7 mouse cellular contexts compared by ENCODE assay signal in the genomic region with DNA sequence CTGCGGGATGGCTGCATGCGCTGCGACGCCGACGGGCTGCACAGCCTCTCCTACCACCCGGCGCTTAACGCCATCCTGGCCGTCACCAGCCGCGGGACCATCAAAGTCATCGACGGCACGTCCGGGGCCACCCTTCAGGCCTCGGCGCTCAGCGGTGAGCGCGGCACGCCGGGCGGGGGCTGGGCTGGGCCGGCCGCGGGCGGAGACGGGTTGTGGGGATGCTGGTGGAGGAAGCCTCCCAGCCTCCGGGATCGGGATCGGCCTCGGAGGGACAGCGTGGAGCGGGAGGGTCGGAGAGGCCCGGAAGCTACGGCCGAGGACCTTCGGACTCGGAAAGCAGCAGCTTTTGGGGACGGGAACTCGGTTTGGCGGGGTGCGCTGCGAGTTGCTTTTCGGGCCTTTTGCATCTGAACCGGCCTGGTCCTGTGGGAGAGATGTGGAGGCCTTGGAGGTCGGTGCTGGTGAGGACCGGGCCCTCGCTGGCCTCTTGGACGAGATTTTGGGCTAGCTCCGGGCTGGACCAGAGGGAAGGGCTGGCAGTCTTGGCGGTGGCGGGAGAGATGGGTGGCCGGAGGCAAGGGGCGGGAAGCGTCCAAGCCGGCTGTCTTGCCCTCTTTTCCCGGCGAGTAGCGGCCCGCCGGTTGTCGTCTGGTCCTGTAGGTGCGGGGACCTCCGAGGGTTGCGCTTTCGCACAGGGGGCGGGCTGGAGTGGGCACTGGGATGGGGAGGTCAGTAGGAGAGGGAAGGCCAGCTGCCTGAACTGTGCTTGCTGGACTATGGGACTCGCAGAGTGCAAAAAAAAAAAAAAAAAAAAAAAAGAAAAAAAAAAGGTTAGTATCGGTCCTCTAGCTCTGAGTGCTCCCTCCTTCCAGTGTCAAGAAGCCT. TPM values are rescaled to one million over a fixed set of nuclear protein-coding genes. Genes with fewer than 3 reads are reported as not detected.
DNase-seq lines count a peak whose midpoint lies in the region; ATAC-seq and TF ChIP-seq lines count a peak whose summit lies in the region.

No protein-coding gene starts in this region.

- ATAC-seq in neural tube, embryonic 11.5 days (ENCODE audit: insufficient read depth, low FRiP score, low TSS enrichment) = peak; percentile 59
- ATAC-seq in hindbrain, embryonic 11.5 days (ENCODE audit: low FRiP score) = peak; percentile 76
- peak; percentile 59 for ATAC-seq in liver, postnatal 0 days

- H3K27me3 ChIP-seq in neural tube, embryonic 11.5 days (ENCODE audit: control insufficient read depth, insufficient read depth, low read length) = no peaks in the 10 kb centered on the region
- no peaks in the 10 kb centered on the region for H3K27me3 ChIP-seq in erythroblast, embryonic 14.5 days (ENCODE audit: control insufficient read depth)
- H3K27me3 ChIP-seq in hindbrain, embryonic 11.5 days (ENCODE audit: control insufficient read depth, insufficient read depth, low read length) = no peaks in the 10 kb centered on the region
- no peaks in the 10 kb centered on the region for H3K27me3 ChIP-seq in liver, postnatal 0 days (ENCODE audit: insufficient read depth, low read length)

- peak overlapping the region; percentile 95 for H3K27ac ChIP-seq in neural tube, embryonic 11.5 days (ENCODE audit: low read depth, low read length)
- H3K27ac ChIP-seq in bone marrow macrophage, adult 2 months (ENCODE audit: insufficient read depth, low read depth, low read length) = peak overlapping the region; percentile 84
- peak overlapping the region; percentile 98 for H3K27ac ChIP-seq in hindbrain, embryonic 11.5 days (ENCODE audit: low read depth, low read length)
- H3K27ac ChIP-seq in liver, postnatal 0 days (ENCODE audit: low read depth) = peak overlapping the region; percentile 99
- peak overlapping the region; percentile 69 for H3K27ac ChIP-seq in olfactory bulb, adult 2 months (ENCODE audit: insufficient read depth, low read depth, low read length)

- H3K4me1 ChIP-seq in neural tube, embryonic 11.5 days (ENCODE audit: control insufficient read depth, insufficient read depth, low read length) = peaks cover 7% of the 10 kb centered on the region; the same call in 1 of the 2 replicates
- peaks cover 28% of the 10 kb centered on the region for H3K4me1 ChIP-seq in bone marrow macrophage, adult 2 months (ENCODE audit: control insufficient read depth, insufficient read depth, low read length)
- peaks cover 43% of the 10 kb centered on the region for H3K4me1 ChIP-seq in erythroblast, embryonic 14.5 days (ENCODE audit: control insufficient read depth)
- no peaks in the 10 kb centered on the region for H3K4me1 ChIP-seq in hindbrain, embryonic 11.5 days (replicated peaks; ENCODE audit: control insufficient read depth, insufficient read depth, low read length)
- peaks cover 30% of the 10 kb centered on the region for H3K4me1 ChIP-seq in liver, postnatal 0 days (ENCODE audit: insufficient read depth)
- no peaks in the 10 kb centered on the region for H3K4me1 ChIP-seq in olfactory bulb, adult 2 months (ENCODE audit: control insufficient read depth, insufficient read depth, low read length)

- TF ChIP-seq POLR2A in bone marrow macrophage, adult 2 months (IDR thresholded peaks at IDR 0.05; ENCODE audit: borderline replicate concordance, low read depth, low read length) = no peak
- TF ChIP-seq POLR2A in olfactory bulb, adult 2 months (IDR thresholded peaks at IDR 0.05; ENCODE audit: insufficient read depth, low read depth, low read length) = no peak; the same call in 1 of the 2 replicates

- H3K9ac ChIP-seq in neural tube, embryonic 11.5 days (ENCODE audit: low read length) = peak overlapping the region; percentile 90
- H3K9ac ChIP-seq in hindbrain, embryonic 11.5 days (ENCODE audit: low read depth, low read length) = peak overlapping the region; percentile 96
- peak overlapping the region; percentile 91 for H3K9ac ChIP-seq in liver, postnatal 0 days (replicated peaks)

- under 1% methylated on average over 72 of the region's 72 CpGs for WGBS in neural tube, embryonic 11.5 days
- 0% methylated on average over 58 of the region's 72 CpGs for WGBS in hindbrain, embryonic 11.5 days
- WGBS in liver, postnatal 0 days (ENCODE audit: insufficient replicate concordance) = under 1% methylated on average over 63 of the region's 72 CpGs
- under 1% methylated on average over 72 of the region's 72 CpGs for WGBS in olfactory bulb, adult 2 months

- no peak for DNase-seq in neural tube, embryonic 11.5 days (ENCODE audit: low spot score)
- DNase-seq in neural tube, embryonic 10.5 days (ENCODE audit: extremely low spot score, low spot score) = no peak
- DNase-seq in hindbrain, embryonic 11.5 days (ENCODE audit: low spot score) = no peak
- DNase-seq in liver, postnatal 0 days = peak; percentile 82

- no peaks in the 10 kb centered on the region for H3K36me3 ChIP-seq in neural tube, embryonic 11.5 days (ENCODE audit: control insufficient read depth, insufficient read depth, low read length)
- peaks cover 6% of the 10 kb centered on the region for H3K36me3 ChIP-seq in erythroblast, embryonic 14.5 days (ENCODE audit: control insufficient read depth)
- H3K36me3 ChIP-seq in hindbrain, embryonic 11.5 days (ENCODE audit: control insufficient read depth, insufficient read depth, low read length) = no peaks in the 10 kb centered on the region
- no peaks in the 10 kb centered on the region for H3K36me3 ChIP-seq in liver, postnatal 0 days (replicated peaks; ENCODE audit: insufficient read depth, low read length)

- TF ChIP-seq CTCF in bone marrow macrophage, adult 2 months (IDR thresholded peaks at IDR 0.05; ENCODE audit: low read depth, low read length) = no peak
- no peak for TF ChIP-seq CTCF in liver, postnatal 0 days (IDR thresholded peaks at IDR 0.05; ENCODE audit: low read depth)
- no peak for TF ChIP-seq CTCF in olfactory bulb, adult 2 months (IDR thresholded peaks at IDR 0.05; ENCODE audit: insufficient read depth, low read depth, low read length)

- no peak for TF ChIP-seq EP300 in liver, postnatal 0 days (IDR thresholded peaks at IDR 0.05; ENCODE audit: low read depth)

- no peaks in the 10 kb centered on the region for H3K9me3 ChIP-seq in neural tube, embryonic 11.5 days (ENCODE audit: control insufficient read depth, low read length)
- no peaks in the 10 kb centered on the region for H3K9me3 ChIP-seq in erythroblast, embryonic 14.5 days (ENCODE audit: control insufficient read depth, low read length)
- no peaks in the 10 kb centered on the region for H3K9me3 ChIP-seq in hindbrain, embryonic 11.5 days (ENCODE audit: control insufficient read depth, low read length)
- no peaks in the 10 kb centered on the region for H3K9me3 ChIP-seq in liver, postnatal 0 days (ENCODE audit: low read length)

- H3K4me3 ChIP-seq in neural tube, embryonic 11.5 days (ENCODE audit: low read depth, low read length) = peak overlapping the region; percentile 71
- peak overlapping the region; percentile 89 for H3K4me3 ChIP-seq in bone marrow macrophage, adult 2 months (ENCODE audit: insufficient read depth, low read length)
- peak overlapping the region; percentile 90 for H3K4me3 ChIP-seq in erythroblast, embryonic 14.5 days (replicated peaks)
- H3K4me3 ChIP-seq in hindbrain, embryonic 11.5 days (ENCODE audit: low read depth, low read length) = peak overlapping the region; percentile 98
- peak overlapping the region; percentile 85 for H3K4me3 ChIP-seq in liver, postnatal 0 days (ENCODE audit: low read depth, low read length)
- H3K4me3 ChIP-seq in olfactory bulb, adult 2 months (ENCODE audit: insufficient read depth, low read depth, low read length) = peak overlapping the region; percentile 81

- H3K4me2 ChIP-seq in neural tube, embryonic 11.5 days (ENCODE audit: low read depth) = peak overlapping the region; percentile 75
- H3K4me2 ChIP-seq in hindbrain, embryonic 11.5 days (replicated peaks; ENCODE audit: low read depth, low read length) = peak overlapping the region; percentile 76
- peak overlapping the region; percentile 83 for H3K4me2 ChIP-seq in liver, postnatal 0 days (ENCODE audit: low read depth, low read length)

RNA-seq across cellular contexts. Expression of gene Birc6, which starts 0.8 kb away (rescaled TPM):
- 79.5 and 87.3 TPM in 2 replicates for polyA plus RNA-seq in neural tube, embryonic 11.5 days (2014; fragmentation: Nextera tagmentation; extraction: Ambion mirVana)
- polyA plus RNA-seq in bone marrow macrophage, adult 2 months (2012; ENCODE audit: insufficient read depth, insufficient read length, missing spikeins) = 61.4 and 73.1 TPM in 2 replicates
- 0.73 and 1.1 TPM in 2 replicates for polyA plus RNA-seq in erythroblast, embryonic 14.5 days (2012)
- 79.3 and 119 TPM in 2 replicates for polyA plus RNA-seq in hindbrain, embryonic 11.5 days (2014; fragmentation: Nextera tagmentation; extraction: Ambion mirVana)
- polyA plus RNA-seq in liver, postnatal 0 days (2015; fragmentation: Nextera tagmentation; extraction: Ambion mirVana) = 31.2 and 40.6 TPM in 2 replicates
- polyA plus RNA-seq in olfactory bulb, adult 2 months (2012; ENCODE audit: insufficient read depth, insufficient read length, low replicate concordance, missing spikeins) = 49.8 and 211 TPM in 2 replicates

RNA-seq across cellular contexts. Expression of gene Yipf4, which starts 39.6 kb away (rescaled TPM):
- 48.3 and 53.3 TPM in 2 replicates for polyA plus RNA-seq in neural tube, embryonic 11.5 days (2014; fragmentation: Nextera tagmentation; extraction: Ambion mirVana)
- polyA plus RNA-seq in bone marrow macrophage, adult 2 months (2012; ENCODE audit: insufficient read depth, insufficient read length, missing spikeins) = 89.8 and 99.4 TPM in 2 replicates
- 7.8 and 10.0 TPM in 2 replicates for polyA plus RNA-seq in erythroblast, embryonic 14.5 days (2012)
- 56.4 and 59.5 TPM in 2 replicates for polyA plus RNA-seq in hindbrain, embryonic 11.5 days (2014; fragmentation: Nextera tagmentation; extraction: Ambion mirVana)
- polyA plus RNA-seq in liver, postnatal 0 days (2015; fragmentation: Nextera tagmentation; extraction: Ambion mirVana) = 59.5 and 67.1 TPM in 2 replicates
- not detected in 2 replicates for polyA plus RNA-seq in olfactory bulb, adult 2 months (2012; ENCODE audit: insufficient read depth, insufficient read length, low replicate concordance, missing spikeins)

Comparison
In these comparisons a context has a peak if more than half of its experiments do, and no peak if none do; other contexts are left out.
1. RNA of gene Birc6, which starts 0.8 kb away (polyA plus RNA-seq): 79.3 to 119 TPM in hindbrain, embryonic 11.5 days, 79.5 to 87.3 TPM in neural tube, embryonic 11.5 days, 61.4 to 73.1 TPM in bone marrow macrophage, adult 2 months, 49.8 to 211 TPM in olfactory bulb, adult 2 months and 31.2 to 40.6 TPM in liver, postnatal 0 days; 0.73 to 1.1 TPM in erythroblast, embryonic 14.5 days; every median in the first group is over 10 times any median in the second.
2. Peak in every context shown above with its lines, with median percentiles within 50 percentile points of each other: ATAC-seq, H3K27ac ChIP-seq, H3K4me2 ChIP-seq, H3K4me3 ChIP-seq and H3K9ac ChIP-seq.